Mouse (Mus musculus) kidney, postnatal 10 days (tissue): Measurements from ENCODE around the gene Itprip.

ENCODE experiments used
- DNase-seq: peaks from one replicate; pipeline ENCODE4 v3.0.0; 2021; ENCODE audit warnings: mixed read lengths

Gene Itprip

DNA sequence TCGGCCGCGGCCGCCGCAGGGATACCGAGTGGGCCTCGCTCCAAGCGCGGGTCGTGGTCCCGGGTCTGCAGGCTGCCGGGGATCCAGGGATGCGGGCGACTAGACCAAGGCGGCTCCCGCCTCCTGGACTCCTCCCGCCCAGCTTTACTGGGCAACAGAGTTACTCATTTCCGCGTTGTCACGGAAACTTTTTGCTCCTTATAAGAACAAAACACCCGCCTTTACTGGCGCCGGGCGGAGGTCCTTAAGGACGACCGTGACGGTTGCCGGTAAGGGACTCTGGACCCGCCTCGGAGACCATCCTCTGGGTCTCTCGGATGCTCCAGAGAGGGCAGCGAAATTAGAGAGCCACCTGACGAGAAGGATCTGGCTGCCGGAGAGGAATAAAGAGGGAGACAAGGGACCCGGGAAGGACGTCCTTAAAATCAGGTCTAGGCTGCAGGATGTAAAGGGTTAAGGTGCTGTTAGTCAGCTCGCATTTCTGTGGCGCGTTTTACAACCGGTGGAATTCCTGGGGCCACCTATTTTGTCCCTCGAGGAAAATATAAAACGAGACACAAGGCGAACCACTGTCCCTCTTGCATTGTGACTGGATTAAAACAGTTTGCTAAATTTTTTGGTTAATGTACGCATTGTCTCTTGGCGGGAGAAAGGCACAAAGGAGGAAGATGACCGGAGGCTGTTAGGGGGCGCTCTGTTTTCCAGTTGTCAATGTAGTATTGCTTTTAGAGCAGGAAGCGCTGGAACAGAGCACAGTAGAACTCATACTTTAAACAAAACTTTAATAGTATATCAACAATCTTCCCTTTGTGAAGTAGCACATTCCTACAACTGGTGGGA lies at the start of gene Itprip, which contains the start of gene Cfap43:
Itprip (minus strand) TSS at position 174 of the 840 bp plus-strand sequence.
Cfap43 (minus strand) TSS at position 162 of the 840 bp plus-strand sequence.
- DNase-seq: peak; percentile 89

DNA sequence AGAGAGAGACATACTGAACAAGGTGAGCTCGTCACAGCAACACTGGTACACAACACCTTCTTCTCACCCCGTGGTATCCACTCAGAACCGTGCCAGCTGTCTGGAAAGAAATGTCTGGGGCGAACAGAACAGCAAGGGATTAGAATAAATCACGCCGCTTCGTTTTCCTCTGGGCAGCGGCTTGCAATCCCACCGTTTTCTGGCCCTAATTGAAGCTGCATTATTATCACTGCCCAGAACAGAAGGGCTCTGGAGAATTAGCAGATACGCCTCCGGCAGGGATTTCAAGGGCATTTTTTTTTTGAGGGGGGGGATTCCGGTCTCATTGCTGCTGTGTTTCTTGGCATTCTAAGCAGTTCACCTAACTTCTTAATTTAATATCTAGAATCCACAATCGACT lies 39.1 kb upstream of the Itprip start:
- DNase-seq: no peak

GRCm38 (mm10) chr19:47953169-47953568 lies 34.1 kb upstream of the Itprip start:
- no peak for DNase-seq

DNA sequence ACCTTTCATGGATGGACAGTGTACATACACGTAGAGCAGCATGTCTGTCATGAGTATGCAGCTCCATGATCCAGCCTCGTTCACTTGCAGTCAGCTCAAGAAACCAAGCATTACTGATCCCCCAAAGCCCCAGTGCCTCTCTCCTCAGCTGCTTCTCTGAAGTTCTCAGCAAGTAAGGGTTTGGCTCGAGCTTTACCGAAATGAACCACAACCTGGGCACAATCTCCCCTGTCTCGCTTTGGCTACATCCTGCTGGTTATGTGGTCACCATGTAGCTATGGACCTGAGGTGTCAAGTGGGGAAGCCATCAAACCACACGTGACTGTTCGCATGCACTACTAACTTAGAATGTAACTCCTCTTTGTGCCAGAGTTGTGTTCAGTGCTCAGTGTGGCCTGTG lies 31.8 kb upstream of the Itprip start:
- no peak for DNase-seq

DNA sequence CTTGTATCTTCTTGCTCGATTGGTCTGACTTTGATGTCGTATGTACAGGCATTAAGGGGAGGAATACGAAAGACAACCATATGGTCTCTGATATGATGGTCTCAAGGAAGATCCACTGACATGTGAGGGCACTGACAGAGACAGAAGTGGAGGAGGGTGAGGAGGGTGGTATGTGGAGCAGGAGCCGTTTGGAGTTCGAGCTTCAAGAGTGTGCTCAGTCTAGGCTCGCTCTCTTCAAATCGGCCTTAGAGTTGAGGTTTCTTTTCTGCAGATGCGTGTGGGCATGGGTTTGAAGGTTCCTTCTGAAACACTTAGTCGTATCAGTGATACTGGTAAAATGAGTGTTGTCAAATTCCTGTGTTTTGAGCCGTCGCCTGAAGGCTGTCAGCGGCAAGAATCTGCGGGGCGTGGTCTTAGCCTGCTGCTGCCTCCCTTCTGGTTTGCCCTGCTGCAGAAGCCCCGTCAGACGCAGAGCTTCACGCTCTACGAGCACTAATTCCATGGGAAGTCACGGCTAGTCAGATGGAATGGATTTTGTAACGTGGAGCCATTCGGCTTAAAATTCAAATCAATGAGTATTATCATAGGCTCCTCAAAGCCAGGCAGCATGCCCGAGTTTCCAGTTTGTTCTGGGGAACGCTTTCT lies 27.8 kb upstream of the Itprip start:
- no peak for DNase-seq

DNA sequence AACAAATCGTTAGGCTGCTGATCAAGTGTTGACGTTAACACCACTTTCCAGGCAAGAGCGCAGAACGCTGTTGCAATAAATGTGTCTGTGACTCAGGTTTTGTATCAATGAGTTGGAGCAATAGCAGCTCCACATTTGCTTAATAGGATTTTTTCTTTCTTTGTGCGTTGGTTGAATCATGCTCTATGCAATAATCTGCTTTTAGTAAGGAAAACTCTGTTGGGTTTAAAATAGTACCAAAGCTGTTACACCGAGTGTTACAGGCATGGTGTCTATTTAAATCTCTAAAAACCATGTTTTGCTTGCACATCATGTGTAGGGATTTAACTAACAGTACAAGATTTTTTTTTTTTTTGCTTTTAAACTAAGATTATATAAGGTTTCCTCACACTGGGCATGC lies 20.3 kb upstream of the Itprip start:
- DNase-seq: no peak

GRCm38 (mm10) chr19:47937443-47938406 lies 18.6 kb upstream of the Itprip start, which contains the start of gene Cfap58:
Cfap58 (plus strand) TSS chr19:47937675.
- DNase-seq: peak; percentile 73

- DNase-seq: no peak
These were observed 17.8 kb upstream of the Itprip start for GRCm38 (mm10) chr19:47936938-47937337.

- no peak for DNase-seq
These were observed 17.4 kb upstream of the Itprip start for GRCm38 (mm10) chr19:47936490-47936889.

- no peak for DNase-seq
These were observed 16.4 kb upstream of the Itprip start for GRCm38 (mm10) chr19:47935530-47935929.

DNA sequence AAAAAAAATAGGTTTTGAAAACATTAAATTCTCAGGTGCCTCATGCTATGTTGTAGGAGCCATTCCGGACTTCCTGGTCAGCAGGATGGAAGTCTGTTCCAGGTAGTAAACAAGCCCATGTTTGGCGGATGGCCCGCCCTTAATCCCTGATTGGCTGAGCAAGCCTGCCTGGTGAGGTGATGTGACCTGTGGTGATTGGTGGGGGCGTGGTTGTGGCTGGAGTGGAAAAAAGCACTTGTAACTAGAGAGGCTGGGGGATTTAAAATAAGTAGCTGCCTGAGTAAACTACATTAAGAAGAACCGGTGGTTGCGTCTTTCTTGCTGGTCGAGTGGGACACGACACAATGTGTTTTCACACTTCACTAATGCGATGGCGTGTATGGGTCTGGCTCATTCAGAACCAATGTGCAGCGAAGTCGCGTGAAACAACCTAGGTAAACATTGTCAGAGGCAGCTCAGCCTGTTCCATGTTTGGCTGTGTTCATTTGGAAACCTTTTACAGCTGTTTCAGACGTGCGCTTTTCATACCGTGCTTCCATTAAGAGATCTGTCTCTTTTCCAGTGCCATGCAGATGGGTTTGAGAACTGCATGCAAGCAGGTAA lies 15.6 kb upstream of the Itprip start:
- DNase-seq: no peak

DNA sequence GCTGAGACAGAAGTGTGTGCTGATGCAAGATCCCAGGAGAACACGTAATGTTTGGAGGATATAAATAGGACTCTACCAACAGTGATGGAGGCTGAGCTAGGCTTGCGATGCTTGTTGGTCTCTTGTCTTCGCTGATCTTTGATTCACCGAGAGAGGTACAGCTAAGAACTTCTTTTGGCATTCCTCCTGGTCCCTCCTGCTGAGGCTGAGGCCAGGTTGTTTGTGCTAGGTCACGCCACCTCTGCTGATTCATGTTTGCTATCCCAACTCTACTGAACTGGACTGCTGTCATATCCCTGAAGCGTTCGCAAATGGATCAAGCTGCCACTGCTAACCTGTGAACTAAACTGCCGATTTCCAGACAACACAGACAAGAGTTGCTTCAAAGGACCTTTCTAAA lies 15.0 kb upstream of the Itprip start:
- no peak for DNase-seq

DNA sequence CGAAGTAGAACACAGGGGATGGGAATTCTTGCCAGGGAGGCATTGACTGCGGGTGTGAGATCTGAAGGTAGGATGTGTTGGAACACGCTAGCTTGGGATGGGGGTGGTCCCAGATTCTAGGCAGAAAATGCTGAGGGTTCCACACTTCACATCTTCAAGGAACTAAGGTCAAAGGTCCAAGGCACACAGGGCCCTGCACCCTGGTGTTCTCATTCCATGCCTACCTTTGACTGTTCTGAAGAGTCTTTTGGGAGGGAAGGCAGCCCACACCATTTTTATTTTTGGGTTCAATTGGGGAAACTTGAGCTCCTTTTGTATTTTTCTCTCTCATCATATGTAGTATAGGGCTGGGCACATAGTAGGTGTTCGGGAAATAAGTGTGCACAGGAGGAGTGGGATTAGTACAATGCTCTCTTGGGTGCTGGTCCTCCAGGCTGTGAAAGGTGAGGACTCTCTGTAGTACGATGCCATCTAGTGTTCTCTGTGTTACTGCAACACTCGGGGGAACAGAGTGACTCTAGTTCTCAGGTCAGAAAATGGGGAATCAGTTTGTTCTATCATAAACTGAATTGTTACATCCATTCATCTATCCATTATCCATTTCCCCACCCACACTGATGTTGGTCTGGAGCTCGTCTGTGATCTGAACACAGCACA lies 13.0 kb upstream of the Itprip start:
- DNase-seq: peak; percentile 58

DNA sequence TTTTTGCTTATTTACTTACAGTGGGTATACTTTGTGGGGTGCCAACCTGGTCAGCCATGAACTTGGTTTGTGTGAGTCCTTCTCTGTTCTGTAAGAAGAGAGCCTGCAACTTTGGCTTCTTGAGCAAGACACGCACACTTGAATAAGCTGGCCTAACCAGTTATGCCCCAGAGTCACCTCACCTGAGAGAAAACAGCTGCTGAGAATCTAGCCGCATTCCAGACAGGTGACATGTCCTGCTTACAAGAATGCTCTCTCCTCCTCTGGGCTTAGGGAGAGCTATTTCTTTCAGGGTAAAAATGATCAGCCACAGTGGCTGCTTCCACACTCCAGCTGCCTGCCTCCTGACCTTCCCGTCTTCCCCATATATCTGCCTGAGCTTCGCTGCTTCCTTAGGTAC lies 9.9 kb upstream of the Itprip start:
- no peak for DNase-seq

DNA sequence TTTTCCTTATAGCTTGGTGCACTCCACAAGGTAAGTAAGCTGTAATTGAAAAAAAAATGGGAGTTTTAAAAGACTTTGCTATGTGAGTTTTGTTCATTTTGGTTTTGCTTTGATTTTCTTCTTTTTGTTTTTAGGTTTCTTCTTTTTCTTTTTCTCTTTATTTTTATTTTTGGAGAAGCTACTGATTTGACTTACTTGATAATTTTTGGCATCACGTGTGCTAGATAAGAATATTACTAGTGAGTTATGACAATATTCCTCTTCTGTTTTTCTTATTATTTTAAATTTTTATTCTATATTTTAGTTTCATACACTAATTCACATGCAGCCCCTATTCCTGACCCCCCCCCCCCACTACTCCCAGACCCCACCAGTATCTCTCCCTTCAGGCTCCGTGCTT lies 7.9 kb upstream of the Itprip start:
- no peak for DNase-seq

DNA sequence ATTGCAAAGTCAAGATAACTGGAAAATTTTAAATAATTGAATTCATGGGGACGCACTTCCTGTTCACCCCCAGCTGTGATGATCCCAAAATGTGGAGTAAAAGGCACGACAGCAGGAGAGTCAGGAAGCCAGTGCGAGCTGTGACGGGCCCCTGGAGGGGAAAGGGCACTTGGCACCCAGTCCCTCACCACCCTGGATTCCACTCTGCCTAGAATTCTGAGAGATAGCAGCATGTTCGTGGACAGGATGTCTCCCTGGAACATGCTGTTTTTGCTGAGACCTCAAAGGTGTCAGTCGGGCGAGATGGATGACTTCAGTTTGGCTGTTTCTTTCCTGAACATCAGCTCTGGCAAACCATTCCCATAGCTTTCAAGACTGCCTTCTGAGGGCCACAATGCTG lies 6.7 kb upstream of the Itprip start:
- DNase-seq: no peak

GRCm38 (mm10) chr19:47919966-47920375 lies 872 bp upstream of the Itprip start:
- DNase-seq: peak; percentile 62

GRCm38 (mm10) chr19:47918455-47919101 lies 521 bp downstream of the Itprip start:
- DNase-seq: peak; percentile 50

GRCm38 (mm10) chr19:47918016-47918415 lies 1.1 kb downstream of the Itprip start:
- DNase-seq: no peak

DNA sequence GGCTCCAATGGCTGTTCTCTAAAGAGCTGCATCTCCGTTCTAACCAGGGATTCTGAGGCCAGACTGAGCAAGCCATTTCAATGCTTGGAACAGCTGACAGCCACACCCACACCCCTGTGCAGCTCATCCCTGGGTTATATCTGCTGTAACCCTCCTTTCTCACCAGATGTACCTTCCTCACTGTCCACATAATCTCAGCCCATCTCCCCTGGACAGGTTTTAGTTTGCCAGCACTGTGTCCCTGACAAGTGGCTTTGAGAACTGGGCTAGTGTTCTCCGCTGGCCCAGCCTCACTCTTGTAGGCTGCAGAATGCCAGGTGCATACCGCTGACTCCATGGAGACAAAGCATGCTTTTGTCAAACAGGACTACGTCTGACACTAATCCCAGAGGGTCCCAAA lies 1.7 kb downstream of the Itprip start:
- DNase-seq: no peak

- DNase-seq: no peak
These were observed 3.8 kb downstream of the Itprip start for GRCm38 (mm10) chr19:47915251-47915650.
